Mouse (Mus musculus): ENCODE results near the gene Pcolce.

DNA sequence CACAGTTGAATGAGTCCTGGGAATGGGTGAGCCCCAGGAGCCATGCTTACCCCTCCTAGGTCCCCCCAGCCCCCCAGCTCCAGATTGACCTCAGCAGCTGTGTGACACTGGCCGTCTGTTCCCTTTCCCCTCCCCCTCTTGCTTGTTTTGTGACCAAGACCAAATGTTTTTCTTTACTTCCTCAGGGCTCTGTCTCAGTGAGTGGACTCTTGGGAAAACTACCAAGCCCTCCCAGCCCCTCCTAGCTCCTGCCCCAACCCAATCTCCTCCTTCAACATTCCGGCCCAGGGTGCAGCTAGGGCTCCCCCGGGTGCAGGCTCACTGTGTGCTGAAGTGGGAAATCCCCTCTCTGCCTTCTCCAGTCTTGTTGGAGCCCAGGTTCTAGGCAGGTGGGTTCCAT, 17.0 kb upstream of the Pcolce start:
- TF ChIP-seq CTCF (IDR thresholded peaks at IDR 0.05; ENCODE audit: insufficient read depth, low read depth, low read length) (no peak), POLR2A (IDR thresholded peaks at IDR 0.05; ENCODE audit: insufficient read depth, low read depth, low read length) (no peak)
